In genomic region chr17:42452235-42452634, GRCm38 (mm10) we compare ENCODE assay signal across 21 mouse cellular contexts.
A peak's percentile ranks its signal among the peaks of the same experiment; 100 is the strongest.
DNase-seq lines count a peak whose midpoint lies in the region; ATAC-seq and TF ChIP-seq lines count a peak whose summit lies in the region.
"Had no signal": no experiment of that assay in that cellular context is flagged by ENCODE, and none has a peak within 500 bp of the region (broad histone marks: within the 10 kb centered on the region; RNA-seq: fewer than 3 reads in every experiment).

No protein-coding gene starts in this region.

- peak; percentile 38 for DNase-seq in hindbrain, postnatal 0 days (ENCODE audit: low spot score)
- peak; percentile 31 for DNase-seq in brain, embryonic 14.5 days (ENCODE audit: low read depth)
- DNase-seq in cerebellum, adult 18-20 months = peak; percentile 51 to 53
- peak; percentile 66 to 74 for DNase-seq in cerebellum, postnatal 14 days
- DNase-seq in heart, adult 11 months = no peak
- DNase-seq: adrenal gland, postnatal 10 days; heart, postnatal 4 days; kidney, adult 18-20 months; layer of hippocampus, adult 9-11 months; lung, adult 2 months; lung, postnatal 14 days; thymus, adult 2 months had no signal

- H3K9ac ChIP-seq in hindbrain, postnatal 0 days (replicated peaks; ENCODE audit: low read length) = no peak overlapping the region
- no peak overlapping the region for H3K9ac ChIP-seq in hindbrain, embryonic 12.5 days

- no peaks in the 10 kb centered on the region for H3K4me1 ChIP-seq in hindbrain, postnatal 0 days (ENCODE audit: insufficient read depth, low read length)
- no peaks in the 10 kb centered on the region for H3K4me1 ChIP-seq in hindbrain, embryonic 12.5 days
- H3K4me1 ChIP-seq: forebrain, embryonic 10.5 days; heart, embryonic 10.5 days had no signal

- H3K27ac ChIP-seq in hindbrain, postnatal 0 days = no peak overlapping the region
- H3K27ac ChIP-seq in hindbrain, embryonic 12.5 days = no peak overlapping the region
- H3K27ac ChIP-seq: forebrain, embryonic 10.5 days; heart, embryonic 10.5 days; kidney, postnatal 0 days had no signal

- no peaks in the 10 kb centered on the region for H3K27me3 ChIP-seq in hindbrain, postnatal 0 days (ENCODE audit: insufficient read depth, low read length)
- H3K27me3 ChIP-seq in hindbrain, embryonic 12.5 days = no peaks in the 10 kb centered on the region

- ATAC-seq in hindbrain, postnatal 0 days = no peak
- no peak for ATAC-seq in hindbrain, embryonic 12.5 days (ENCODE audit: low FRiP score)
- ATAC-seq in erythroid progenitor cell, adult 5-6 weeks (replicated peaks; ENCODE audit: low FRiP score, poor library complexity, severe bottlenecking) = no peak
- ATAC-seq: activated CD4-positive, CD25-positive, alpha-beta regulatory T cell, adult 4 months; inflammation-experienced regulatory T-cells, adult 6 months had no signal

- H3K36me3 ChIP-seq in hindbrain, postnatal 0 days (ENCODE audit: insufficient read depth, low read length) = no peaks in the 10 kb centered on the region
- no peaks in the 10 kb centered on the region for H3K36me3 ChIP-seq in hindbrain, embryonic 12.5 days
- H3K36me3 ChIP-seq: forebrain, embryonic 10.5 days; heart, embryonic 10.5 days had no signal

- no peak overlapping the region for H3K4me3 ChIP-seq in hindbrain, postnatal 0 days (ENCODE audit: low read length)
- H3K4me3 ChIP-seq in hindbrain, embryonic 12.5 days = no peak overlapping the region
- H3K4me3 ChIP-seq: forebrain, embryonic 10.5 days; heart, embryonic 10.5 days had no signal

- WGBS in hindbrain, postnatal 0 days = 89% methylated on average over 2 of the region's 2 CpGs
- 95% methylated on average over 2 of the region's 2 CpGs for WGBS in hindbrain, embryonic 12.5 days

- no peak for TF ChIP-seq POLR2A in brain, embryonic 14.5 days (IDR thresholded peaks at IDR 0.05; ENCODE audit: borderline replicate concordance, extremely low read depth, insufficient read depth, insufficient read length, poor library complexity, severe bottlenecking)

- TF ChIP-seq CTCF in hindbrain, postnatal 0 days (IDR thresholded peaks at IDR 0.05; ENCODE audit: low read depth) = no peak
- TF ChIP-seq CTCF in brain, embryonic 14.5 days (IDR thresholded peaks at IDR 0.05; ENCODE audit: borderline replicate concordance, extremely low read depth, insufficient read depth, insufficient read length) = no peak

- H3K4me2 ChIP-seq in hindbrain, postnatal 0 days (ENCODE audit: low read depth, low read length) = no peak overlapping the region
- no peak overlapping the region for H3K4me2 ChIP-seq in hindbrain, embryonic 12.5 days (replicated peaks)
- H3K4me2 ChIP-seq: liver, embryonic 11.5 days; midbrain, embryonic 11.5 days had no signal

- H3K9me3 ChIP-seq in hindbrain, postnatal 0 days (ENCODE audit: low read length) = no peaks in the 10 kb centered on the region
- H3K9me3 ChIP-seq in hindbrain, embryonic 12.5 days (replicated peaks) = no peaks in the 10 kb centered on the region
- H3K9me3 ChIP-seq: forebrain, embryonic 10.5 days; heart, embryonic 10.5 days had no signal
